Mouse (Mus musculus) brain, embryonic 14.5 days (tissue): Measurements from ENCODE around the gene Sfxn1.

ENCODE experiments used
- CTCF ChIP-seq: fragments of 200-500 bp; IDR thresholded peaks from 2 replicates; pipeline ENCODE4 v1.5.1; 2012; ENCODE audit warnings: inconsistent platforms, mild to moderate bottlenecking, moderate library complexity, borderline replicate concordance; ENCODE audit not compliant: insufficient read depth, insufficient read length; ENCODE audit errors: extremely low read depth
- POLR2A ChIP-seq: fragments of 200-500 bp; IDR thresholded peaks from 2 replicates; pipeline ENCODE4 v1.6.1; 2012; ENCODE audit warnings: mild to moderate bottlenecking, inconsistent platforms, borderline replicate concordance; ENCODE audit not compliant: poor library complexity, insufficient read depth, insufficient read length, severe bottlenecking; ENCODE audit errors: extremely low read depth

GRCm38 (mm10) chr13:54091719-54092118, 20.1 kb downstream of the Sfxn1 start:
- no peak for TF ChIP-seq CTCF
- no peak for TF ChIP-seq POLR2A
